In the genomic region with DNA sequence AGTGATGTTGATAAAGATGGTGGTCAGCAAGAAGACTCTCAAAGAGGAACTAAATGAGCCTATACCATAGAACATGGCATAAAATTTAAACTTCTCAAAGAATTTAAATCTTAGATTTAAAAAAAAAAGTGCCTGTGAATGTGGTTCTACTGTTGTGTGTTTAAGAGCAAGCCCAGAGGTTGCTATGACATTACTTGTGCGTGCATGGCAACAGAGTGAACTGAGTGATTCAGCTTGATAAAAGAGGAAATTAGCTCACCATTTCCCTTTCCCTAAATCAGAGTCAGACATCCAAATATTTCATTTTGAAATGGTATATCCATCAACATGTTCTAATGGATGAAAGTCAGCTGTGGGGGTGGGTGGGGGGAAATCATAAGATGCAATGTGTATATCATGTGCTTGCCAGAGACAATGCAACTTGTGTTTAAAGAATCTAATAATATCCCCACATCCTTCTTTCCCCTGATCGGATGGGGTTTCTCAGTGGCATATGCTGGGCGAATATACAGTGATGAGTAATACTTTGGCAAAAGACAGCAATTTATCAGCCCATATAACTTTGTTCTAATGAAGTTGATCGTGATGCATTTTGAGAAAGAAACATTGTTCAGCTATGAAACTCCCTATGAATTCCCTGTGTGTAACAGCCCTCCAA, we compare ENCODE assay signal across 2 mouse cellular contexts.
TF ChIP-seq lines count a peak whose summit lies in the region.

No protein-coding gene starts in this region.

TF ChIP-seq in MEL, 35 proteins besides CTCF, POLR2A, EP300 and RAD21 (continued from another document):
- TF ChIP-seq POLR2AphosphoS5 (IDR thresholded peaks at IDR 0.05; ENCODE audit: borderline replicate concordance, low read depth, low read length) (no peak), ETS1 (IDR thresholded peaks at IDR 0.05; ENCODE audit: low read depth, low read length) (peak; percentile 36; the same call in 1 of the 2 replicates), MYB (IDR thresholded peaks at IDR 0.05; ENCODE audit: low read depth, low read length) (no peak), GABPA (IDR thresholded peaks at IDR 0.05; ENCODE audit: low read depth, low read length) (no peak), MYC (IDR thresholded peaks at IDR 0.05; ENCODE audit: low read depth, low read length) (no peak)
TF ChIP-seq in MEL: peak in this region for 7.

TF ChIP-seq in myocyte, 11 proteins besides CTCF, POLR2A, EP300 and RAD21 (continued from another document):
- no peak for TF ChIP-seq E2F4 (IDR thresholded peaks at IDR 0.05; ENCODE audit: insufficient read depth)
- no peak for TF ChIP-seq MAX (IDR thresholded peaks at IDR 0.05; ENCODE audit: low read depth)
- no peak for TF ChIP-seq POLR2AphosphoS2 (IDR thresholded peaks at IDR 0.05; ENCODE audit: insufficient read length, low read depth)
TF ChIP-seq in myocyte: peak in this region for 0.
